Mouse (Mus musculus): ENCODE results near the gene Trip6.
A peak's percentile ranks its signal among the peaks of the same experiment; 100 is the strongest.

Gene Trip6

DNA sequence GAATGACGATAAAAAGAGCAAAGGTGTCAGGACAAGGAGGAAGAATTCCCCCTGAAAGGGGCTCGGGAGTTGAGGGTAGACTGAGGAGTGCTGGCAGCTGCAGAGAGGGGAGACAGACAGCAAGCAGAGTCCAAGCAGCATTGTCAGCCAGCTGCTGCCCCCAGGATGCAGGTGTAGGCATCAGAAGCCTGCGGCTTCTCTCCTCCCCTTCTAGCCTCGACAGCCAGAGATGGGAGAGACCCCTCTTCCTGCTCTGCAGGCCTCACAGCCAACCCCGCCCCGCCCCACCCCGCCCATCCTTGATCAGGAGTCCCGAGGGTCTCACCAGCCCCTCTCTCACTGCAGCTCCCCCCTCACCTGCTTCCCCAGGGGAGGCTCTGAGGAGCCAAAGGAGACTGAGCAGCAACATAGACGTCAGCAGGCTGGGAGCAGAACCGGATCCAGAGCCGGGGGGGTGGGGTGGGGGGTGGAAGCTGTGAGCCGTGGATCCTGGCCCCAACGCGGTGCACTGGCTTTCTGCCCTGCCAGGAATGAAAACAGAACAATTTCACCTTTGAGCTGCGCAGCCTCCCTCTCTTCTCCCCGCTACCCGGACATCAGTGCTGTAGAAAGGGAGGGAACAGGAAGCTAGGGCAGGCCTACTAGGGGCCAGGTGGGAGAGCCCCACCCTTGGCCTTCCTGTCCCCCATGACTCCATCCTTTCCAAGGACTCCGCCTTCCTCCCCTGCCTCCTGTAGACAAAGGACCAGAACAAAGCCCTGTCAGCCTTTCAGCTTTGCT, 45.9 kb downstream of the Trip6 start:
- DNase-seq (ENCODE audit: low spot score in 2 of 2), result no peak

DNA sequence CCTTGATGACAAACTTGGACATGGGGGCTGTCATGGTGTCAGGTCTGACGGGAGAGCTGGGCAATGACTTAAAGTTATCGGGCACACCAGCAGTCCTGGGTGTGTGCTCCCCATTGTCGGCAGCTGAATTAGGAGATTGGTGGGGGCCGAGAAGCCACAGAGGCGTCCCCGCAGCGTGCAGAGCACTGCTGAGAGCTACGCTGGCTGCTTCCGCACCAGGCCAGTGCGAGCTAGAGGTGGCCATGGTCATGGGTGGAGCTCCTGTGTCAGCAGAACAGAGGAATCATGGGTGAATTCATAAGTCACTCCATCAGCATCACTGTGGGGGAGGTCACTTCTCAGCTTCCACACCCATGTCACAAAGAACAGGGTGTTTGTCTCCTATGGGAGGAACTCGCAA, 49.4 kb downstream of the Trip6 start:
- DNase-seq (ENCODE audit: low spot score in 2 of 2), result no peak

DNA sequence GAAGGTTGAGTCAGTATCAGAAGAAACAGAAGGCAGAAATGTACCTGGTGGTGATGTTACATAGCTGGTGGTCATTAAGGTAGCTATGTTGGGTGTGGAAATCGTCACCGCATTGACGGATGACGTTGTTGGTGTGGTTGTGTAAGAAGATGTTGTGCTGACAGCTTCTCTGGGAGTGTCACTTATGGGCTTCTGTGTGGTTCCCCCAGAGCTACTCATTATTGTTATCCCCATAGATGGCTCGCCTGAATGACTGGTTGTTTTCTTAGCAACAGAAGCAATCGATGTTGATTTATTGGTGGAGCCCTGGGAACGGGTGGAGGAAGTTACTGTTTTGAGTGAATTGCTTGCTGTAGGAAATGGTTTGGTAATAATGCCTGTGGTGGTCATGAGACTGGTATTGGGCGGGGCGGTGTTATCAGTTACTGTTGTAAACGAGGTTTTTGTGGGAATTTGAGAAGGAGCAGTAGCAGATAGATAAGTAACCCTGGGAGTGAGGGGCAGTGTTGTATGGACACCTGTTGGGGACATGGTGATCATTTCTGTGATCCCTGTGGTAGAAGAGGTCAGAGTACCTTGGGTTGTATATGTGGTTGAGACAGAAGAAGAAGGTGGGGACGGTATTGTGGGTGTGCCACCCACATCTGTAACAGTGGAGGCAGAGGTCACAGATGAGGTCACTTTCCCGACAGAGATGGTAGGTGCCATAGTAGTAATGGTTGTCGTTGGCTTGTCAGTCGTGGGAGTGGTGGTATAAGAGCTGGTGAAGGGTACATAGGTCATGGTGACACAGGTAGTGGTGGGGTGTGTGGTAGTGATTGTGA, 50.1 kb downstream of the Trip6 start:
- peak in 1 of 2 experiments; percentile 40 for DNase-seq (ENCODE audit: low spot score in 2 of 2)
